Mouse (Mus musculus) heart, postnatal 10 days (tissue): ENCODE data around the gene Zfp839. TPM values are rescaled to one million over a fixed set of nuclear protein-coding genes. Genes with fewer than 3 reads are reported as not detected.

Source experiments
- DNase-seq, 2 experiments: peaks; one replicate each; pipeline ENCODE4 v3.0.0; 2021
- intact Hi-C: fragments of 180-260 bp; cut with DNase I; formaldehyde crosslinking; loops from one replicate; pipeline ENCODE4 v1.15.1; 2025
- total RNA-seq, 2 experiments: library from RNA; stranded (reverse); gene quantifications; 2 replicates each; pipeline ENCODE4 v1.2.3; 2021

Gene Zfp839
- total RNA-seq = 1 to 10 TPM; 7.1 to 7.4 TPM

GRCm38 (mm10) chr12:110850010-110850928 is at the start of gene Zfp839:
Gene Zfp839, plus strand, starts transcription at chr12:110850253.
- intact Hi-C loops = no loop called here
- peak; percentile 91 to 92 for DNase-seq

- intact Hi-C loops = no loop called here
- peak in 1 of 2 experiments; percentile 9 for DNase-seq
These were observed 48.1 kb upstream of the Zfp839 start for GRCm38 (mm10) chr12:110801876-110802464.

- DNase-seq = no peak
- intact Hi-C loops = no loop called here
These were observed 47.3 kb upstream of the Zfp839 start for GRCm38 (mm10) chr12:110802674-110803297.

- intact Hi-C loops = no loop called here
- DNase-seq = peak; percentile 39 to 43
These were observed 45.8 kb upstream of the Zfp839 start for GRCm38 (mm10) chr12:110804261-110804660.

- intact Hi-C loops = loop anchor here (5.0 kb wide), 1 partner anchor 69 kb away; the partner anchor contains the start of gene Wdr20
- peak; percentile 48 to 52 for DNase-seq
These were observed 43.6 kb upstream of the Zfp839 start for GRCm38 (mm10) chr12:110806301-110806970.

- intact Hi-C loops = loop anchor here (5.0 kb wide), 1 partner anchor 71 kb away; the partner anchor contains the start of gene Wdr20
- DNase-seq = no peak
These were observed 41.6 kb upstream of the Zfp839 start for GRCm38 (mm10) chr12:110808430-110808829.

- intact Hi-C loops = loop anchor here (5.0 kb wide), 1 partner anchor 72 kb away; the partner anchor contains the start of gene Wdr20
- no peak for DNase-seq
These were observed 41.2 kb upstream of the Zfp839 start for GRCm38 (mm10) chr12:110808848-110809247.

GRCm38 (mm10) chr12:110813132-110813531 is 36.9 kb upstream of the Zfp839 start:
- intact Hi-C loops = no loop called here

GRCm38 (mm10) chr12:110813624-110814023 is 36.4 kb upstream of the Zfp839 start:
- intact Hi-C loops = no loop called here

More at GRCm38 (mm10) chr12:110813132-110813531, 36.9 kb upstream of the Zfp839 start:
- DNase-seq = no peak

GRCm38 (mm10) chr12:110814924-110815323 is 35.1 kb upstream of the Zfp839 start:
- intact Hi-C loops = no loop called here
- DNase-seq = no peak

More at GRCm38 (mm10) chr12:110813624-110814023, 36.4 kb upstream of the Zfp839 start:
- DNase-seq = no peak

GRCm38 (mm10) chr12:110816833-110817232 is 33.2 kb upstream of the Zfp839 start:
- intact Hi-C loops = no loop called here
- DNase-seq = no peak

GRCm38 (mm10) chr12:110819367-110819766 is 30.7 kb upstream of the Zfp839 start:
- no peak for DNase-seq
- intact Hi-C loops = no loop called here

GRCm38 (mm10) chr12:110821787-110822186 is 28.3 kb upstream of the Zfp839 start:
- intact Hi-C loops = no loop called here
- DNase-seq = no peak

GRCm38 (mm10) chr12:110822366-110822765 is 27.7 kb upstream of the Zfp839 start:
- DNase-seq = no peak
- intact Hi-C loops = no loop called here

- intact Hi-C loops = no loop called here
- no peak for DNase-seq
These were observed 21.1 kb upstream of the Zfp839 start for GRCm38 (mm10) chr12:110828908-110829307.

- intact Hi-C loops = no loop called here
- DNase-seq = no peak
These were observed 19.6 kb upstream of the Zfp839 start for GRCm38 (mm10) chr12:110830293-110831024.

- no peak for DNase-seq
- intact Hi-C loops = no loop called here
These were observed 14.9 kb upstream of the Zfp839 start for GRCm38 (mm10) chr12:110835182-110835581.

GRCm38 (mm10) chr12:110836729-110837128 is 13.3 kb upstream of the Zfp839 start:
- DNase-seq = no peak
- intact Hi-C loops = no loop called here

- intact Hi-C loops = no loop called here
- DNase-seq = no peak
These were observed 12.7 kb upstream of the Zfp839 start for GRCm38 (mm10) chr12:110837192-110837841.
